Mouse (Mus musculus) embryonic facial prominence, embryonic 14.5 days (tissue): Measurements from ENCODE around the gene Lrrc3c. TPM values are rescaled to one million over a fixed set of nuclear protein-coding genes. Genes with fewer than 3 reads are reported as not detected.

ENCODE experiments used
- ATAC-seq: fragments of 200-750 bp; cut with Nextera tagmentation; 2 replicates; pipeline ENCODE4 v1.8.0; 2017; ENCODE audit warnings: low read depth, moderate number of reproducible peaks, moderate TSS enrichment
- DNase-seq: peaks from one replicate; pipeline ENCODE4 v3.0.0-alpha.2; 2015; ENCODE audit warnings: low spot score
- H3K27ac ChIP-seq: fragments of 300-500 bp; sonication (generic); replicated peaks from 2 replicates; pipeline ENCODE4 v1.5.1; 2014; ENCODE audit warnings: low read depth, mild to moderate bottlenecking, low read length, moderate library complexity
- H3K27me3 ChIP-seq: fragments of 300-500 bp; sonication (generic); replicated peaks from 2 replicates; pipeline ENCODE4 v1.6.1; 2014; ENCODE audit warnings: low read length; ENCODE audit not compliant: control insufficient read depth, insufficient read depth
- H3K36me3 ChIP-seq: fragments of 300-500 bp; sonication (generic); 2 replicates; pipeline ENCODE4 v1.6.1; 2014; ENCODE audit warnings: low read length, mixed read lengths; ENCODE audit not compliant: control insufficient read depth, insufficient read depth
- H3K4me1 ChIP-seq: fragments of 300-500 bp; sonication (generic); 2 replicates; pipeline ENCODE4 v1.6.1; 2014; ENCODE audit warnings: antibody characterized with exemption, low read length; ENCODE audit not compliant: control insufficient read depth, insufficient read depth
- H3K4me2 ChIP-seq: fragments of 300-500 bp; sonication (generic); 2 replicates; pipeline ENCODE4 v1.6.1; 2014; ENCODE audit warnings: low read depth, mild to moderate bottlenecking, low read length, moderate library complexity, mixed read lengths
- H3K4me3 ChIP-seq: fragments of 300-500 bp; sonication (generic); 2 replicates; pipeline ENCODE4 v1.5.1; 2014; ENCODE audit warnings: low read depth, mild to moderate bottlenecking, low read length
- H3K9ac ChIP-seq: fragments of 300-500 bp; sonication (generic); 2 replicates; pipeline ENCODE4 v1.6.1; 2014; ENCODE audit warnings: low read depth, mild to moderate bottlenecking, low read length, moderate library complexity, mixed read lengths
- H3K9me3 ChIP-seq: fragments of 300-500 bp; sonication (generic); 2 replicates; pipeline ENCODE4 v1.6.1; 2016; ENCODE audit warnings: low read length; ENCODE audit not compliant: control insufficient read depth
- WGBS: fragments of 180-500 bp; shearing (Covaris S2); extraction: QIAGEN DNeasy Blood & Tissue Kit; methylation state at CpG from one replicate; pipeline ENCODE4 v1.1.7; 2014; 5-methylcytosine and 5-hydroxymethylcytosine counted together
- polyA plus RNA-seq: library from polyadenylated mRNA; unstranded; fragments of >200 nt; fragmentation: Nextera tagmentation; extraction: Ambion mirVana; gene quantifications from 2 replicates; pipeline ENCODE4 v1.2.1, GENCODE M21; 2014

Gene Lrrc3c
- polyA plus RNA-seq, 1 experiment from 2014 or later = not detected

GRCm38 (mm10) chr11:98563921-98564414 lies 34.1 kb upstream of the Lrrc3c start:
- DNase-seq = no peak
- Histone ChIP-seq H3K27me3 (no peaks in the 10 kb centered on the region), H3K9ac (no peak overlapping the region), H3K9me3 (no peaks in the 10 kb centered on the region), H3K36me3 (no peaks in the 10 kb centered on the region), H3K4me3 (no peak overlapping the region), H3K4me1 (no peaks in the 10 kb centered on the region), H3K27ac (no peak overlapping the region), H3K4me2 (no peak overlapping the region)
- 62% methylated on average over 13 of the region's 13 CpGs for WGBS
- ATAC-seq = no peak

GRCm38 (mm10) chr11:98568326-98568725 lies 29.8 kb upstream of the Lrrc3c start:
- Histone ChIP-seq H3K4me2 (no peak overlapping the region), H3K27ac (no peak overlapping the region), H3K9ac (no peak overlapping the region), H3K27me3 (no peaks in the 10 kb centered on the region), H3K4me1 (no peaks in the 10 kb centered on the region), H3K9me3 (no peaks in the 10 kb centered on the region), H3K4me3 (no peak overlapping the region), H3K36me3 (no peaks in the 10 kb centered on the region)
- ATAC-seq (no peak), DNase-seq (peak; percentile 17)
- 87% methylated on average over 8 of the region's 8 CpGs for WGBS

- no peaks in the 10 kb centered on the region for H3K27me3 ChIP-seq
- no peaks in the 10 kb centered on the region for H3K4me1 ChIP-seq
- 78% methylated on average over 6 of the region's 6 CpGs for WGBS
- H3K9ac ChIP-seq = no peak overlapping the region
- H3K4me2 ChIP-seq = no peak overlapping the region
- DNase-seq (no peak), ATAC-seq (no peak)
- no peaks in the 10 kb centered on the region for H3K9me3 ChIP-seq
- H3K4me3 ChIP-seq = no peak overlapping the region
- H3K27ac ChIP-seq = no peak overlapping the region
- no peaks in the 10 kb centered on the region for H3K36me3 ChIP-seq
Measured at GRCm38 (mm10) chr11:98569461-98569860, 28.6 kb upstream of the Lrrc3c start.

- Histone ChIP-seq H3K4me1 (no peaks in the 10 kb centered on the region), H3K9me3 (no peaks in the 10 kb centered on the region), H3K36me3 (peaks cover 18% of the 10 kb centered on the region), H3K9ac (no peak overlapping the region), H3K4me2 (no peak overlapping the region), H3K27ac (no peak overlapping the region), H3K4me3 (no peak overlapping the region), H3K27me3 (no peaks in the 10 kb centered on the region)
- ATAC-seq = no peak
- DNase-seq = no peak
- 70% methylated on average over 5 of the region's 5 CpGs for WGBS
Measured at GRCm38 (mm10) chr11:98577776-98578175, 20.3 kb upstream of the Lrrc3c start.

GRCm38 (mm10) chr11:98580301-98581121 lies 17.6 kb upstream of the Lrrc3c start:
- Histone ChIP-seq H3K36me3 (peaks cover 24% of the 10 kb centered on the region), H3K27me3 (no peaks in the 10 kb centered on the region), H3K9me3 (no peaks in the 10 kb centered on the region), H3K4me2 (no peak overlapping the region), H3K27ac (no peak overlapping the region), H3K4me3 (no peak overlapping the region), H3K9ac (no peak overlapping the region), H3K4me1 (0 out of 2 replicates have a peak, but pooled peaks cover 3% of the 10 kb centered on the region)
- WGBS = 78% methylated on average over 16 of the region's 16 CpGs
- ATAC-seq (no peak), DNase-seq (no peak)

GRCm38 (mm10) chr11:98581286-98582029 lies 16.6 kb upstream of the Lrrc3c start:
- WGBS = 74% methylated on average over 17 of the region's 17 CpGs
- ATAC-seq (no peak), DNase-seq (no peak)
- Histone ChIP-seq H3K4me3 (no peak overlapping the region), H3K9me3 (no peaks in the 10 kb centered on the region), H3K9ac (no peak overlapping the region), H3K36me3 (peaks cover 24% of the 10 kb centered on the region), H3K4me2 (no peak overlapping the region), H3K27ac (no peak overlapping the region), H3K4me1 (peaks cover 12% of the 10 kb centered on the region; the same call in 1 of the 2 replicates), H3K27me3 (no peaks in the 10 kb centered on the region)

GRCm38 (mm10) chr11:98582030-98582388 lies 16.1 kb upstream of the Lrrc3c start:
- 84% methylated on average over 8 of the region's 8 CpGs for WGBS
- H3K27ac ChIP-seq = no peak overlapping the region

GRCm38 (mm10) chr11:98582551-98583264 lies 15.4 kb upstream of the Lrrc3c start:
- H3K4me3 ChIP-seq = no peak overlapping the region
- no peak overlapping the region for H3K4me2 ChIP-seq
- 92% methylated on average over 12 of the region's 12 CpGs for WGBS
- peaks cover 24% of the 10 kb centered on the region for H3K36me3 ChIP-seq
- H3K9me3 ChIP-seq = no peaks in the 10 kb centered on the region
- H3K4me1 ChIP-seq = peaks cover 17% of the 10 kb centered on the region
- no peak overlapping the region for H3K27ac ChIP-seq
- H3K27me3 ChIP-seq = no peaks in the 10 kb centered on the region
- ATAC-seq = no peak
- no peak for DNase-seq
- H3K9ac ChIP-seq = no peak overlapping the region

More at GRCm38 (mm10) chr11:98582030-98582388, 16.1 kb upstream of the Lrrc3c start:
- Histone ChIP-seq H3K4me2 (no peak overlapping the region), H3K36me3 (peaks cover 24% of the 10 kb centered on the region), H3K9me3 (no peaks in the 10 kb centered on the region), H3K27me3 (no peaks in the 10 kb centered on the region), H3K4me3 (no peak overlapping the region), H3K4me1 (peaks cover 12% of the 10 kb centered on the region; the same call in 1 of the 2 replicates), H3K9ac (no peak overlapping the region)
- DNase-seq (no peak), ATAC-seq (no peak)
